Mouse (Mus musculus): ENCODE measurements around the gene Nr1i3.
A peak's percentile ranks its signal among the peaks of the same experiment; 100 is the strongest.

Nr1i3 gene

GRCm38 (mm10) chr1:171251594-171252324 lies 38.0 kb downstream of the Nr1i3 start:
- DNase-seq (ENCODE audit: low spot score), result peak; percentile 64

- DNase-seq (ENCODE audit: low spot score), result no peak
These were observed 38.6 kb downstream of the Nr1i3 start for GRCm38 (mm10) chr1:171252415-171252814.

- DNase-seq (ENCODE audit: low spot score), result no peak
These were observed 42.5 kb downstream of the Nr1i3 start for GRCm38 (mm10) chr1:171256095-171256818.

GRCm38 (mm10) chr1:171256937-171257548 lies 43.3 kb downstream of the Nr1i3 start:
- DNase-seq (ENCODE audit: low spot score), result peak; percentile 91

- no peak for DNase-seq (ENCODE audit: low spot score)
These were observed 44.0 kb downstream of the Nr1i3 start for GRCm38 (mm10) chr1:171257781-171258180.

GRCm38 (mm10) chr1:171258921-171259320 lies 45.2 kb downstream of the Nr1i3 start:
- DNase-seq (ENCODE audit: low spot score), result no peak

GRCm38 (mm10) chr1:171260316-171260715 lies 46.5 kb downstream of the Nr1i3 start:
- no peak for DNase-seq (ENCODE audit: low spot score)

- peak; percentile 29 for DNase-seq (ENCODE audit: low spot score)
These were observed 48.9 kb downstream of the Nr1i3 start for GRCm38 (mm10) chr1:171262594-171263130.

- peak; percentile 64 for DNase-seq (ENCODE audit: low spot score)
These were observed 49.4 kb downstream of the Nr1i3 start for GRCm38 (mm10) chr1:171263185-171263611.

- no peak for DNase-seq (ENCODE audit: low spot score)
These were observed 50.1 kb downstream of the Nr1i3 start for GRCm38 (mm10) chr1:171263666-171264461.

- DNase-seq (ENCODE audit: low spot score), result no peak
These were observed 52.4 kb downstream of the Nr1i3 start for GRCm38 (mm10) chr1:171265971-171266744.

- no peak for DNase-seq (ENCODE audit: low spot score)
These were observed 54.6 kb downstream of the Nr1i3 start for GRCm38 (mm10) chr1:171268341-171268740.

GRCm38 (mm10) chr1:171269848-171270572 lies 56.2 kb downstream of the Nr1i3 start, which contains the start of gene B4galt3:
B4galt3 (plus strand) TSS chr1:171270328.
- DNase-seq (ENCODE audit: low spot score), result peak; percentile 95
